Mouse (Mus musculus) heart, adult 8-10 months (tissue): ENCODE data around the gene Hoxc11. TPM values are rescaled to one million over a fixed set of nuclear protein-coding genes. Genes with fewer than 3 reads are reported as not detected.

ENCODE experiments used
- DNase-seq: peaks from one replicate; pipeline ENCODE4 v3.0.0; 2022; ENCODE audit warnings: low spot score
- total RNA-seq, 4 experiments: library from RNA; stranded (reverse); gene quantifications; 2 replicates each; pipeline ENCODE4 v1.2.4; 2022

Gene Hoxc11
- total RNA-seq, 4 experiments from 2014 or later: not detected

DNA sequence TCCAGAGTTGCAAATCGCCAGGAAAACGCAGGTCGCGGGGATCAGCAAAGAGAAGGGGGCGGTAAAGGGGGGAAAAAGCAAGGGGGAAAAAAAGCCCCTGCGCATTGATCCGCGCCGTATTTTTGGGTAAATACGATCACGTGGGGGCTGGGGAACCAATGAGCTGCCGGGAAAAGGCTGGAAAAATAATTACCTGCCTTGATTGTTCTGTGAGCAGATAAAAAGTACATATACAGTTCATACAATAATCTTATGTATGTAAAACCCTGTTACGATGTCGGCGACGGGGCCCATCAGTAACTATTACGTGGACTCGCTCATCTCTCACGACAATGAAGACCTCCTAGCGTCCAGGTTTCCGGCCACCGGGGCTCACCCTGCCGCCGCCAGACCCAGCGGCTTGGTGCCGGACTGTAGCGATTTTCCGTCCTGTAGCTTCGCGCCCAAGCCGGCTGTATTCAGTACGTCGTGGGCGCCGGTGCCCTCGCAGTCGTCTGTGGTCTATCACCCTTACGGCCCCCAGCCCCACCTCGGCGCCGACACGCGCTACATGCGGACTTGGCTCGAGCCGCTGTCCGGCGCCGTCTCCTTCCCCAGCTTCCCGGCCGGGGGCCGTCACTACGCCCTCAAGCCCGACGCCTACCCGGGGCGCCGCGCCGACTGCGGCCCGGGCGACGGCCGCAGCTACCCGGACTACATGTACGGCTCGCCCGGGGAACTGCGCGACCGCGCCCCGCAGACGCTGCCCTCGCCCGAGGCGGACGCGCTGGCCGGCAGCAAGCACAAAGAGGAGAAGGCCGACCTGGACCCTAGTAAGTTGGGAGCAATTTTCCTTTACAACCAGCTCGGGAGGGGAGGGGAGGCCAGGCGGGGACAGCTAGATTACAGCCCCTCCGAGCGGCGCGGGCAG, 27.4 kb downstream of the Hoxc11 start:
- no peak for DNase-seq

DNA sequence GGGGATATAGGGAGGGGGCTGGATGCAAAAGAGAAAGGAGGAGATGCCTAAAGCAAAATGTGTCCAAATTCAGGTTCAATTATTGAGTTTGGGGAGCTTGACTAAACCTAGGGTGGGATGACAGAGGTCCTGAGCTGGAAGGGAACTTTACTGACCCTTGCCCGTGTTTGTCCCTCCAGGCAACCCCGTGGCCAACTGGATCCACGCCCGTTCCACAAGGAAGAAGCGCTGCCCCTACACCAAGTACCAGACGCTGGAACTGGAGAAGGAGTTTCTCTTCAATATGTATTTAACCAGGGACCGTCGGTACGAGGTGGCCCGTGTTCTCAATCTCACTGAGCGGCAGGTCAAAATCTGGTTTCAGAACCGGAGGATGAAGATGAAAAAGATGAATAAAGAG, 29.5 kb downstream of the Hoxc11 start:
- DNase-seq: no peak

DNA sequence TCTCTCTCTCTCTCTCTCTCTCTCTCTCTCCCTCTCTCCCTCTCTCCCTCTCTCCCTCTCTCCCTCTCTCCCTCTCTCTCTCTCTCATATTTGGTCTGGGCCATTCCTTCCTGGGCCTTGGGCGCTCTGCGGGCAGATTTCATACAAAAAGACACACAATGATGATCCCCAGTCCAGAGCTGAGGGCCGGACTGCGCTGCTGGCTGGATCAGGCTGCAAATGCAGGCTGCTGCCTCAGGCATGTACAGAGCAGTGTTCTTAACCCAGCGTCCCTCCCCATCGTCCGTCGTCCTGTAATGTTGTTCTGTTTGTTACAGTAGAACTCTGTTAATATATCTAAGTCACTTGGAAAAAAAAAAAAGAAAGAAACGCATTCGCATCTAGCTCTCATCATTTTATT, 30.3 kb downstream of the Hoxc11 start:
- no peak for DNase-seq

DNA sequence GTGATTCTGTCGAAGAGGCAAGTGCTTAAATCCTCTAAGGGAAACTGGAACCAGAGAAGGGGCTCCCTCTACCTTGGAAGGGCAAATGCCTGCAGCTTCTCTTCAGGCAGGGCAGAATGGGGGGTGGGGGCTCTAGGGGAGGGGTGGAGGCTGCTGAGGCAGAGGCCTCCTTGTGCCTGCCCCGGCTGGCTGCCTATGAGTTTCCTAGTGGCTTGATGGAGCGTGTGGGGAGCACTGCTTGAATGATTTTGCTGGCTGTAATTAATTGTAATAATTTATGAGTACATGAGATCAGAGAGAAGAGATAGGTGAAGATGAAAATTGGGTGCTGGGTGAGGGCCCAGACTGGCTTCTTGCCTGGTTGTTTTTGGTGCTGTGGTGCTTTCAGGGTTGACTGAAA, 30.7 kb downstream of the Hoxc11 start:
- no peak for DNase-seq

DNA sequence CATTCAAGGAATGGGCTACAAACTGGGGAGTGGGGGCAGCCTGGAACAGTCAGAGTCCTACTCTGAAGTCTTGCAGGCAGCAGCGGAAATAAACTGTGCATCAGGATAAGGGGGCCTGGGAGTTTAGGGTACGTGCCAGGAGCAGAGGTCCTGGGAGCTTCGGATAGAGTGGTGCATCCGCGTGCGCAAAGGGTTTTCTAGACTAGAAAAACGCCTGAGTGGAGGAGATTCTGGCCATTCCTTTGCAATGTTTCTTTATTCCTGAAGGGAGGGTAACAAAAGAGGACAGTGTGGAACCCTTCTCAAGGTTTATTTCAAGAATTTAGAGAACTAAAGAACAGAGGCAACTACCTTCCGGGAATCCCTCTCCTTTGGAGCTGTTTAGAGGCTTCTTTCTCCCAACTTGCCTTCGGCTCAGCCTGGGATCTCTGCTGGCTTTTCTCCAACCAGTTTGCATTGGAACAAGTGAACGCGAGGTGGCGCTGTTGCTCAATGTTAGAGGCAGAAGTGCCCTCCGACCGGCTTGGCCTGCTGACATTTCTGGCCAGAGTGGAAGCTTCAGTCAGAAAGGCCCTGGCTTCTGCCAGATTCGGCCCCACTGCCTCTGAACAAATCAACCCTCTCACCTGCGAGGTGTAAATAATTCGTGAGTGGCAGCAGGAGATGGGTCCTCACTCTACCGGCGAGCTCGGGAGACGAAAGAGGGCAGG, 33.1 kb downstream of the Hoxc11 start:
- DNase-seq: peak; percentile 93

DNA sequence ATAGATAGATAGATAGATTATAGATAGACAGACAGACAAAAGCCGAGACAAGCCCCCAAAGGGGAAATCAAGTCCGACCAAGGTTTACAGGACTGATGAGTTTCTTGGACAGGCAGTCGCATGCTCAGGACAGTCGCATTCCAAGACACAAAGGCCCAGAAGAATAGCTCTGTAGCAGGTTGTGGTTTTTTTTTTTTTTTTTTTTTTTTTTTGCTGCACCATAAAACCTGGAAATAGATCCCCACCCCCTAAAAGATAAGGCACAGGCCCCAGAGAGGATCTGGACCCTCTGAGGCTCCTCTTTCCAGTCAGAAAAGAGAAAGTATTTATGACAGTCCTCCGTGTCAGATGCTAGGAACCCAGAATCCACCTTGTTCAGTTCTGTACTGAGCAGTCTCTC, 33.9 kb downstream of the Hoxc11 start:
- no peak for DNase-seq

DNA sequence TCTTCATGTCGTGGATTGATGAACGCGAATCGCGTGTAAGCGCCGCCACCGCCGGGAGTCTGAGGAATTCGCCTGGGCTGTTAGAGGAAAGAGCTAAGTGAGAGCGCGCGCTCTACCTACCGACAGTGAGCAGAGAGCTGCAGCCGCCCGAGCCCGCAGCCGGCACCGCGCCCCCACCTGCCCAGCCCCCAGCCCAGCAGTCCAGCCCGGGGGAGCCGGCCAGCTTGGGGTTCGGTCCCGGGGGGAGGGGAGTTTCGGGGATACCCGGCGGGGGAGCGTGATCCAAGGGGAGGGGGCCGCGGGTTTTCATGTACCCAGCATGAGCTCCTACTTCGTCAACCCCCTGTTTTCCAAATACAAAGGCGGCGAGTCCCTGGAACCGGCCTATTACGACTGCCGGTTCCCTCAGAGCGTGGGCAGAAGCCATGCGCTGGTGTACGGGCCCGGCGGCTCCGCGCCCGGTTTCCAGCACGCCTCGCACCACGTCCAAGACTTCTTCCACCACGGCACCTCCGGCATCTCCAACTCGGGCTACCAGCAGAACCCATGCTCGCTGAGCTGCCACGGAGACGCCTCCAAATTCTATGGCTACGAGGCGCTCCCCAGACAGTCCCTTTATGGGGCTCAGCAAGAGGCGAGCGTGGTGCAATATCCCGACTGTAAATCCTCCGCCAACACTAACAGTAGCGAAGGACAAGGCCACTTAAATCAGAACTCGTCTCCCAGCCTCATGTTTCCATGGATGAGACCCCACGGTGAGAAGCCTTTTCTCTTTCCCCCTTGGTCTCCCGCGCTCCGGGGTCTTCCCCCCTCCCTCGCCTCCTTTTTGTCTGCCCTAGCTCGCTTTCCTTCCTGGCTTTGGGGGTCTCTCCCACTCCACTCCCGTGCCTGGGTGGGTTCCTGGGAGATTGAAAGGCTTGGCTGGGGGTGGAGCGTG, 36.5 kb downstream of the Hoxc11 start, which contains the start of gene Hoxc8:
Hoxc8 (plus strand) TSS at position 147 of the 937 bp plus-strand sequence.
- DNase-seq: no peak

DNA sequence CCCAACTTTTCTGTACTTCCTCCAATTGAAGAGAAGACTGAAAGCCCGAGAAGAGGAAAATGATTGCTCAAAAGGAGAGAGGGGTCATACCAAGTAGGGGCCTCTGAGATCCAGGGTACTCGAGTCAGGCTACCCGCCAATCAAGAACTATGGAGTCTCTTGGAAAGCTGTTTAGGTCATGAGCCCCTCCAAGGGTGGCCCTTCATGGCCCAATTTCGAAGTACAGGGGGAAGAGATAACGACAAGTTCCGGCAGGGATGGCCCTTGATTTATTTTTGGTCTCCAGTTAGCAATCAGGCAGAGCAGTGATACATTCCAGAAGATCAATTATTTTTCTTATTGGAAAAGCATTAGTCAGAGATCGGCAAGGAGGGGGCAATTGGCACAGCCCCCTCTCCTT, 37.6 kb downstream of the Hoxc11 start:
- DNase-seq: no peak

DNA sequence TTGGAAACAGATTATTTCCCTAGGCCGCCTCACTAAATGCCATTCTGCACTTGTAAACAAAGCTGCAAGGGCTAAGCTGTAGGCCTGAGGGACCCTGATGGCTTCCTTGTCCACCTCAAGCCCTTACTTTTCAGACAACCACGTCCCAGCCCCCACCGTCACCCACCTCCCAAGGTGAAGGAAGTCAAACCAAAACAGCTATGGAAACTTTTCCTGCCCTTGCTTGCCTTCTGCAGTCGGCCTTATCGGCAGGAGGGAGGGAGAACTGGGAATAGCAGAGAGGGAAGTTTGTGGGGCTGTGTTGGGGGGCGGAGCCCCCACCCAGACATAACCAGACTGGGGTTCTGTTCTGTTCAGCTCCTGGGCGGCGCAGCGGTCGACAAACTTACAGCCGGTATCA, 38.0 kb downstream of the Hoxc11 start:
- DNase-seq: no peak

DNA sequence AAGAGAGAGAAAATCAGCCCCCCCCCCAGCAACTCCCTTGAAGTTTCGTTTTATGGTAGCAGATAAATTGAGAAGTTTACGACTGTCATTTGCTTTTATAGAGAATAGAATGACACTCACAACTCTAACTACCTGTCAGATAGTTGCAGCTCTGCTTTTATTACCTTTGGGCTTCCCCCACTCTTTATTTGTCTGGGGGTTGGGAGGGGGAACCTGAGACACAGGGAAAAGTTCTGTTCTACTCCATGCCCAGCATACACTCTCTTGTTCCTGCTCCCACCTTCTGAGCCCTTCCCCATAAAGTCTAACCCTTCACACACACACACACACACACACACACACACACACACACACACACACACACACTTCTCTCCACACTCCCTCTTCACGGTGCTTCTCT, 38.6 kb downstream of the Hoxc11 start:
- no peak for DNase-seq

DNA sequence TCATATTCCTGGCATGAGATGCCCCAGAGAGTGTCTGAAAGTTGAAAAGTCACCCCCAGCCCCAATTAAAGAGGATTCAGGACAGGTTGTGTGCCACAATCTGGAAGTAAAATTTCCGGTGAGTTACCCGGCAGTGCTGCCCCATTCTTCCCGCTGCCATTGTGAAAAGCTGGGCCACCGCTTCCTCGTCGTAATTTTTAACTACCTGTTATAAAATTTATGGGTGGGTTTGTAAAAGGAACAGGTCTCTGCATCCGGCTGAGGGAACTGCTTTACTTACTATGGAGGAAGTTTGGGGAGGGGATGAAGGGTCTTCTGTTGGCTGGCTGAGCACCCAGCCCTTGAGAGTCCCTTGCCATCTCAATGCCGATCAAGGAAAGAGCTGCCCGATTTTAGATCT, 42.3 kb downstream of the Hoxc11 start:
- DNase-seq: no peak

DNA sequence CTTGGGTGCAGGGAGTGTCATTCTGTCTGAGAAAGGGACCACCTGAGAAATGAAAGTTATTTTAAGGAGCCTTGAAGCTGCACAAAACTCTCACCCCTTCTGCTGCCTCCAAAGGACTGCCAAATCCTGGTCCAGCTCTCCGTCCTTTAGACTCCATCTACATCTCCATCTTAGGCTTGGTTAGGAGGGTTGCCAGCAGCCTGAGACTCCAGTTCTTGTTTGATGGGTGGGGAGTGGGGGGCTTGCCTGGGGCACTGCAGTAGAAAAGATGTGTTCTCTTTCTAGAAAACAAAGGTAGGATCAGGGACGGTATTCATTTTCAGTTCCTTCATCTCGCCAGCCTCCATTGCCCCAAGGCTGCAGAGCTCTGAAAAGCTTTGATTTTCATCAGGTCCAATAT, 43.2 kb downstream of the Hoxc11 start:
- no peak for DNase-seq

DNA sequence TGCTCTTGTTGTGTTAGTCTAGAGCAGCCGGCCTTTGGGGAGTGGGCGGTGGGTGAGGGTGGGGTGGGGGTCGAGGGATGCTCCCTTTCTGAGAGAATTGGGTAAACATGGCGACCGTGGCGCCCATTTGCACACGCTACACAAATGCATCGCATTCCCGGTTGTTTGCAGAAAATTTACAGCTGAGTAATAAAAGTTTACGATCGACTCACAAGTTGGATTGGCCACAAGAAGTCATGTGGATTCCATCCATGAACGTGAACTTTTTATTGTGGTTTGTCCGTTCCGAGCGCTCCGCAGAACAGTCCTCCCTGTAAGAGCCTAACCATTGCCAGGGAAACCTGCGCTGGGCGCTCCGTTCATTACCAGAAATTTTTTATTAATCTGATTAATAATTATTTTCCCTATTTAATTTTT, 43.7 kb downstream of the Hoxc11 start, which contains the start of gene Hoxc6:
Hoxc6 (plus strand) TSS at position 319 of the 417 bp plus-strand sequence.
- no peak for DNase-seq

DNA sequence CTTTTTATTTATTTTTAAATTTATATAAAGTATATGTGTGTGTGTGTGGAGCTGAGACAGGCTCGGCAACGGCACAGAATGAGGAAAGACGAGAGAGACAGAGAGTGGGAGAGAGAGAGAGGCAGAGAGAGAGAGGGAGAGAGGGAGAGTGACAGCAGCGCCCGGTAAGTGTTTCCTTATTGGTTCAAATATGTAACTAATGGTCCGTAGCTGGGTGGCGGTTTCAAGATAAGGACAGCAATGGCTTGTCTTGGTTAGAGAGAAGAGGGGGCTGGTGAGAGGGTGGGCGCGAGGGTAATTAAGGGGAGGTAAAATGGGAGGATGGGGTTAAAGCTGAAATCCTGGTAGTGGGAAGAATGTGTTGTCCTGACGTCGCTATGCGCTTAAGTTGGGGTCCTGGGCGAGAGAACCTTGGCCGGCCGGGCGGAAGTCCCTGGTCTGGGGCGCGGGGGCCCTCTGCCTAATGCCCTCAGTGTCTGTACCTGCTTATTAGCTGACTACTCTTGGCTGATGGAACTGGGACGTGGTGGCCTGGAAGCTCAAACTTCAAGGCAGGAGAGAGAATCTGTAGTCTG, 44.5 kb downstream of the Hoxc11 start:
- DNase-seq: no peak

DNA sequence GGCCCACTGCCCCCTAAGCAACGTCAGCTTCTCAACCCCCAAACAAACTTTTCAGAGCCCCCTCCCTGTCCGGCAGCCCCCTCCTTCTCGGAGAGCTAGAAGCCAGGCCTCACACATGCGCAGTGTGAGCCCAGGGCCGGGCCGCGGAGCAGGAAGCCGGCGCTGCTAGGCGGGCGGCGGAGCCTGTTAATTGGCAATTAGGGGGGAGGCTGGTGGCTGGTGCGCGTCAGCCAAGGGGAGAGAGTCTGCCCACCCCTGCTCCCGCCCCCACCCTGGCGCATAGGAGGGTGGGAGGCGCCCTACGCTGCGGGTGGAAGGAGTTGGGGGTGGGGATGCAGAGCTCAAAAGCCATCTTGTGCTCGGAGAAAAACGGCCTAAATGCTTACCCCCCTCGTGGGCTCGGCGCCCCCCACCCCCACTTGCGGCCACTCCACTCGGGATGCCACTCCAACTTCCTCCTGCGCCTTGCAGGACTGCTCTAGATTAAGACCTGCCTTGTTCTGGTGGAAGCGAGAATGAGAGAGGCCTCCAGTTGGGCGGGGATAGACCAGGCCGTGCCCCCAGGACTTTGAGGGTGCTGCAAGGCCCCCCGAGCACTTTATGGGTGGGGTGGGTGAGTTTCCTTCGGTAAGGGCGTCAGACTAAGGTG, 45.1 kb downstream of the Hoxc11 start:
- peak; percentile 36 for DNase-seq

DNA sequence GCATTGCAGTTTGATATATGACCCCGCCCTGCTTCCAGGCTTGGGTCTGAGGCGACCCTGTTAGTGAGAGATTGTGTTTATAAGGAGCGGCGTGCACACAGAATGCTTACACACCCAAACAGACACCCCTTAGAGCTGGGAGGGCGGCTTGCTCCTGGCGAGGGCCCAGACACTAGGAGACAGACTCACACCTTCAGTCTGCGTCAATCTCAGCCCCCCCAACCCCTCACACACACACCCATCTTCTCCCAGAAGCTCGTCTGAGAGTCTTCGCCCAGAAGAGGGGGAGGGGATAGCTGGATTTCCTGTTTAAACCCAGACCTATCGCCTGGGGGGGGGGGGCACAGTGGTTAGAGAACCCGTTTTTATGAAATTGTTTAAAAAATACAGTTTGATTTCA, 45.7 kb downstream of the Hoxc11 start:
- DNase-seq: no peak

DNA sequence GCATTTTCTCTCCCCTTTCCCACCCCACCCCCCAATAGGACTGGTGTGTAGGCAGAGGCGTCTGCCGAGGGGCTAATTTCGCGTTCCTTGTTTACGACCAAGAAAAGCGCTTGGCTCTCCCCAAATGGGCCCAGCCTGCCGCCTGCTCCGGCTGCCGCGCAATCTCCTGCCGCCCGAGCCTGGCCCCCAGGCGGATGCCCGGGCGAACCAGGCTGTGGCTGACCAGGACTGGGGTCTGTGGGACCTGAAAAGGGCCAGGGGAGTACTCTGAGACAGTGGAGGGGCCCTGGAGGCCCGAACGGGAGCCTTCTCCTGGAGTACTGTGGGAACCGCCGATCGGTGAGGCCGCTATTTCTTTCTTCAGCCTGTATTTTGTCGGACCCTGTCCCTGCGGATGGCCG, 46.3 kb downstream of the Hoxc11 start:
- no peak for DNase-seq

DNA sequence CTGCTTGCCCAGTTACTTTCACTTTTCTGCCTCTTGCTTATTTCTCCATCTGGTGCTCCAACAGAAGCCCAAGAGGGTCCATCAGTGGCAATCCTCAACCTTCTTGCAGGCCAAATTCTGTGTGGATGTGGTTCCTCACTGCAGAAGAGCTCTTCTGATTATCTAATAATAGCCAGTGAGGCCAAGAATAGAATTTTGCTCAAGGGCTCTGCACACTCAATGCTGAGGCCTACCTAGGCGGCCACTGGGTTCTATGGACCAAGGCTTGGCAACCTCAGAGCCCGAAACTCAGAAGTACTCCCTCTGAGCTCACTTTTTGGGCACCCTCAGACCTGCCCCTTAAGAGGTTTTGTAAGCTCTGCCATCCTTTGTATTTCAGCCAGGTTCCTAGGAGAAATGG, 47.1 kb downstream of the Hoxc11 start:
- no peak for DNase-seq

DNA sequence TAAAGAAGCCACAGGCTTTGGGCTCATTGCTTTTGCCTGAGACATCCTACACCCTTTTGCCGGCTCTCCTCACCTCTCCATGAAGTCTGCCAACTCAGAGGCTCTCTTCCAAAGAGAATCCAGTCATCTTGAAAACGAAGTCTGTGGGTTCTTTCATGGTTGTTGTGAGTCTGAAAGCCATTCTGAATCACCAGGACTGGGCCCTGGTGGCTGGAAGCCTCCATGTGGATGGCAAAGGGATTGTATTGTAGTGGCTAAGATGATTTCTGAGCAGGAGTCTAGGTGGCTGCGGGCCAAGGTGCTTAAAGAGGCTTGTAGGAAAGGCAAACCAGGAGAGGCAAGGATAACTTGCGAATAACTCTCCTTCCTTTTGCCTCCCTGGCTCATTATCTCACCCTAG, 47.9 kb downstream of the Hoxc11 start:
- no peak for DNase-seq

DNA sequence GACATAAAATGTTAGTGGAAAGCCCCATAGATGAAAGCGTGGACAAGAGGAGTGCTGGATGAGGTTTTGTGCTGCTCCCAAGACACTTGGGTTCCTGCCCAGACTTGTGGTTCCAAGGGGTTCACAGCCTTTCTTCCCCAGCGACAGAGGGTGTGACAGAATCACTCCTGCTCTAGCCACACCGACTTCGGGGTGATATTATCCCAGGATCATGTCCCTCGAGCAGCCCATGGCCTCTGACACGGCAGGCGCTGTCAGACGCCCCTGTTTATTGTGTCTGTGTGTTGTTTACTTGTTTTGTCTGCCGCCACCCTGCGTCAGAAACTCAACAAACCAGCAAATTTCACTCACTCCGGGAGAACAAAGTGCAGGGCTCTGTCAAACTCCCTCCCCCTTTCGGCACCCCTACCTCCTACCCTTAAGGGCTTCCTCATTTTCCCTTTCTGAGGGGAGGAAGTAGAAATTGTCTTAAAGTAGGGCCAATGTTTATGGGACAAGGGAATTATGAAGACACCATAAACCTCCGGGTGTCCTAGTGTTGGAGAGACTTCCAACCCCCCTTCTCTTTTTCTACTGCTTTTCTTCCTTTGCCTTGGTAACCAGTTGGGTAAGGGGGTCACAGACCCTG, 48.7 kb downstream of the Hoxc11 start:
- DNase-seq: no peak
